Mouse (Mus musculus): ENCODE measurements around the gene Hoxb2. TPM values are rescaled to one million over a fixed set of nuclear protein-coding genes. Genes with fewer than 3 reads are reported as not detected.

Gene Hoxb2
- polyA plus RNA-seq, 2 experiments from 2014 or later, result 0.09 TPM; not detected in 1

Other genes starting within 250 kb of the Hoxb2 start
- gene Calcoco2, start 238.6 kb upstream of the Hoxb2 start, polyA plus RNA-seq (2017; shearing (Covaris generic)), result not detected
- not detected for gene Ttll6, start 216.7 kb upstream of the Hoxb2 start, polyA plus RNA-seq (2017; shearing (Covaris generic))
- gene Hoxb13, start 156.2 kb upstream of the Hoxb2 start, polyA plus RNA-seq (2017; shearing (Covaris generic)), result not detected
- gene Hoxb9, start 79.1 kb upstream of the Hoxb2 start, polyA plus RNA-seq (2017; shearing (Covaris generic)), result under 1 TPM in 1 of 2 experiments, not detected in 1; 0.23 TPM
- gene Hoxb8, start 68.6 kb upstream of the Hoxb2 start, polyA plus RNA-seq (2017; shearing (Covaris generic)), result not detected
- not detected for gene Hoxb7, start 63.9 kb upstream of the Hoxb2 start, polyA plus RNA-seq (2017; shearing (Covaris generic))
- not detected for gene Hoxb6, start 58.0 kb upstream of the Hoxb2 start, polyA plus RNA-seq (2017; shearing (Covaris generic))
- not detected for gene Hoxb5, start 47.2 kb upstream of the Hoxb2 start, polyA plus RNA-seq (2017; shearing (Covaris generic))
- 1 to 10 TPM; 1.9 to 2.5 TPM for gene Hoxb4, start 32.3 kb upstream of the Hoxb2 start, polyA plus RNA-seq (2017; shearing (Covaris generic))
- under 1 TPM; 0.22 to 0.56 TPM for gene Hoxb3, start 27.2 kb upstream of the Hoxb2 start, polyA plus RNA-seq (2017; shearing (Covaris generic))
- gene Hoxb1, start 15.2 kb downstream of the Hoxb2 start, polyA plus RNA-seq (2017; shearing (Covaris generic)), result not detected
- gene Skap1, start 114.1 kb downstream of the Hoxb2 start, polyA plus RNA-seq (2017; shearing (Covaris generic)), result 100 to 1,000 TPM; 652 to 757 TPM

All from CD4-positive, CD25-positive, alpha-beta regulatory T cell, adult 4 months (primary cell).